Mouse (Mus musculus): ENCODE data around the gene Acaca. TPM values are rescaled to one million over a fixed set of nuclear protein-coding genes. Genes with fewer than 3 reads are reported as not detected.
A peak's percentile ranks its signal among the peaks of the same experiment; 100 is the strongest.

Acaca gene
- total RNA-seq, 2 experiments from 2014 or later: 28.9 to 38.5 TPM

DNA sequence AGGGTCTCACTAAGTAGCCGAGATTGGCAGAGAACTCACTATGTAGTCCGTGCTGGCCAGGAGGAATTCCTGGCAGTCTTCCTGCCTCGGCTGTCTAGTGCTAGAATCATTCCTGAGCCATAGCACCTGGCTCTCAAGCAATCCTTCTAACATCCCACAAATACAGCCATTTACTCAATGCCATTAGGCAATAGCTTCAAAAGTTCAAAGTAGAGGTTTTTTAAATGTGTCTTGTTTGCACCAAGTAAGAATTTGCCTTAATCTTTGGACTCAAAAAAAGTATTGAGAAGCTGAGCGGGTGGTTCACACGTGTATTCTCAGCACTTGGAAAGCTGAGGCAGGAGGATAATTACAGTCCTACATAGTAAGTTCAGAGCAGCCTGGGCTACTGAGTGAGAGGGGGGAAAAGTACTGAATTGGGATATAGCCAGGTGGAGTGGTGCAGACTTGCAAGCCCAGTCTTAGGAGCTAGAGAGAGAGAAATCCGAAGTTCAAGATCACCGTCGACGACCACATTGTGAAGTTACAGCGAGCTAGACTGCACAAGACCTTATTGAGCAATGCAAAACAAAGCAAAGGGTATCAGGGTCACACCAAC lies 15.8 kb downstream of the Acaca start:
- no peak for ATAC-seq (replicated peaks; ENCODE audit: poor library complexity, severe bottlenecking)

DNA sequence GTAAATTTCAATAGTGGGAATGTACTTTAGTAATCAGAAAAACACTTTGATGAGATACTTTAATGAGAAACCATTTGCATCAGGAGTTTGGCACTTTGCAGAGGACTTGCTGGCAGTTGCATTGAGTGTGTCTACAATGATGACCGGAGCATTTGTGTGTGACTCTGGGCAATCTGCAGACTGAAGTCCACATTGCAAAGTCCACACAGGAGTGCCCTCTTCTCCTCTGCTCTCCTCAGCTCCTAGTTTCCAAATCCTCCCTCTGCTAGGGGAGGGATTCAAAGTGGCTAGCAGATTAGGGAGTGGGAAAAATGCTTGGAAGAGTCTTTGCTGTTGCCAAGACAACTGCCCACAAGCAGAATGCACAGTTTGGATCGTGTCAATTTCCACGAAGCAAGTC lies 16.6 kb downstream of the Acaca start:
- no peak for ATAC-seq (replicated peaks; ENCODE audit: poor library complexity, severe bottlenecking)

DNA sequence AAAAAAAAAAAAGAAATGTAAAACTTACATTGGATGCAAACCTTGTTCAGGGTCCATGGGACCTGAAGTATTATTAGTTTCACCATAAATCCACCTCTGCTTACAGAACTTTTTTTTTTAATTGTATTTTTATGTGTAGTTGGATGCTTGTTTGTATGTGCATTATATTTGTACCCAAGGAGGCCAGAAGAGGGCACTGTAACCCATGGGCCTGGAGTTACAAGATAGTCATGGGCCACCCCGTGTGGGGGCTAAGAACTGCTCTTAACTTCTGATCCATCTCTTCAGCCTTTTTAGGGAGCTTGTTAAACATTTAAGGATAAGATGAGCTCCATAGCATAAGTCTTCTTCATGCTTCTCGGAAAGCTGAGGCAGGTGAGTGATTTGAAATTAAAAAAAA lies 21.4 kb downstream of the Acaca start:
- ATAC-seq (replicated peaks; ENCODE audit: poor library complexity, severe bottlenecking): no peak

DNA sequence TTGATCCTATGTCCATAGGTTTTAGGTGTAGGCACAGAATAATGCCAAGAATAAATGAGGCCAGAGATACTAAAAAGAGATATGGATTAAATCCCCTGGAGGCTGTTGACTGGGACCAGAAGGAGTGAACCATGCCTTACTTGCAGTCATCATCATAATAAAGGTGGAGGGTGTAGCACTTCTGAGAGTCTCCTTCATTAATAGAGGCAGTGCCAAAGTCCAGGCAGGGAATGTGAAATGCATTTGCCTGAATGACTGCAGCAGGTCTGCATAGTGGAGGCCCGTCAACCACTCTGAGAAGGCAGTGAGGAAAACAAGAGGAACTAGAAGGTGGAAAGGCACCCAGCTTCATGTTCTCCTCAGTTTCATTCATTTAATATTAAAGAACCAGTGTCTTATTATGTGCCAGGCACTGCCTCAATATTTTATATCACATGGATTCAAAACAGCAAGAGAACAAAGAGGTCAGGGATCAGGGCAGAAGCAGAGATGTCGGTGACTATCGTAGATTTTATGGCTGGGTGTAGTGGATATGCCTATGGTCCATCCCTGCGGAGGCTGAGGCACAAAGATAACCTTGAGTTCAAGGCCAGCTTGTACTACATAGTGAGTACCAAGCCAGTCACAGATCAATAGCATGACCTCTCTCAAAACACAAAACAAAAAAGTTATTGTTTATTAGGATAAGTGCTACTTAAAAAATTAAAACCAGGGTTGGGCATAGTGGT lies 27.2 kb downstream of the Acaca start:
- no peak for ATAC-seq (replicated peaks; ENCODE audit: poor library complexity, severe bottlenecking)

DNA sequence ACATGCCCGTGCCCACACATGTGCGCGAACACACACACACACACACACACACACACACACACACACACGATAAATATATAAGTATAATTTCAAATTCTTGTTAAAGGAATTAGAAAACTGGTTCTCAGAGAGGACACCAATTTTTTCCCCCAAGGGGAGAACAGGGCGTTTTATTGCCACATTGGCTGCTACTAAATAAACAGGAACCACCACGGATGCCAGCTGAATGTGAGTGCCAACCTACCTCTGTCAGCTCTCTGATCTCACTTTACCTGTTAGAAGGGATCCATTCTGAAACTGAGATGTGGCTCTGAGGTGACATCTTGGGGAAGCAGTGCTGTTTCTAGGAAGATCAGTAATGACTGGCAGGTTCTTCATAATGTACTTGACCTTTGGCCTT lies 34.7 kb downstream of the Acaca start:
- no peak for ATAC-seq (replicated peaks; ENCODE audit: poor library complexity, severe bottlenecking)

DNA sequence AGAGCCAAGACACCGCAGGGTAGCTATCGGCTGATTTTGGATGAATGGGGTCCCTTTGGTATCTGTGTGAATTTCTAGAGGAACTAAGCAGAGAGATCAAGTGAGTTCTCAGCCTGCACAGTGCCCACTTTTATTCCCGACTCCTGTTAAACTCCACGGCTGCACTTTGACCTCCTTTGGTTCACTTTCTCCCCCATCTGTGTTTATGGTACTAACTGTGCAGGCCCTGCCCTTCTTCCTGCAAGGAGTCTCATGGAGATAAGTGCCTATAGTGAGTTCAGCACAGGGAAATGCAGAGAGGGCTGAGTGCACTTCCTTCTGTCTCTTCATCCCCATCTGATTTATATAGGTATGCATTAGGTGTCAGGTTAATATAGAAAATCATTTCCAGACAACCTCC lies 35.1 kb downstream of the Acaca start:
- no peak for ATAC-seq (replicated peaks; ENCODE audit: poor library complexity, severe bottlenecking)

DNA sequence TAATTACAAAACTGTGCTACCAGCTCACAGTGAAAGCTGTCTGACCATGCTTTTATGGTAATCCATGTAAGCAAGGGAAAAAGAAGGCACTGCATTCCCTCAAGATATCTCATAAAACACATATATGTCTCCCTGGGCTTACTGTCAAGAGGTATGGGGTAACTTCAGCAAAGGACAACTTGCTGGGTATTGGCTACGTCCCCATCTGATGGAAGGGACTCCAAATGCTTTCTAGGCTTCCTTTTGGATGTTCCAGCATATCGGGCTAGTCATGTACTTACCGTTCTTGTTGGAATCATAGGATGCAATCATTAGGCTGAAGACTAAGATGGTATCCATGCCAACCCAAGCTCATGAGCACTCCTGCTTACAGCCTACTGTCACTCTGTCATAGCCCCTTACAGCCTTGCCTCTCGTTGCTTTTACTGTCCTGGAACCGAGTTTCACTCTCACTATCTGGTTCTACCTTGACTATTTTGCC lies 37.6 kb downstream of the Acaca start, which contains the start of gene Gm11437:
Gene Gm11437, minus strand, starts transcription at position 431 of the 481 bp plus-strand sequence.
- no peak for ATAC-seq (replicated peaks; ENCODE audit: poor library complexity, severe bottlenecking)

DNA sequence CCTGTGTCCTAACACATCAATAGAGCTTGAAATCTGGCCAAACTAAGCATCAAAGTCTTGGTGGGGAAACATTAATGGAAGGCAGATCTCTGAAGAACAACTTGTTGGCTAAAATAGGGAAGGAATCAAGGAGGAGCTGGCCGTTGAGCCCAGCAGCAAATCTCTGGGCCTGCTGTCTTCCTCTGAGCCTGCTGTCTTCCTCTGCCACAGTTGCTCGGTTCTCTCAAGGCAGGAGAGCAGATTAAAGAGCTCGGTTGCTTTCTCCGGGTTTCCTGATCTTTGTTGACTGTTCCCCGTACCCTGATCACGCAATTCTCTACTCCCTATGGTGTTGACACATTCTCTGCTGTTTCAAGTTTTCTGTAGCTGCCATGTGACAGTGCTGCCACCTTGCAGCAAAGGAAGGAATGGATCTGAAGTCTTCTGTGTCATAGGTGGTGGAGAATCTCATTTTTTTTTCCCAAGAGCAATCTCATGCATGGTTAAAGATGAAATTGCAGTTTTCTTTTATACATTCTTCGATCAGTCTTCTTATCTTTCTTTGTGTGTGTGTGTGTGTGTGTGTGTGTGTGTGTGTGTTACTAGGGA lies 39.3 kb downstream of the Acaca start:
- ATAC-seq (replicated peaks; ENCODE audit: poor library complexity, severe bottlenecking): peak; percentile 55; the same call in 1 of the 2 replicates

DNA sequence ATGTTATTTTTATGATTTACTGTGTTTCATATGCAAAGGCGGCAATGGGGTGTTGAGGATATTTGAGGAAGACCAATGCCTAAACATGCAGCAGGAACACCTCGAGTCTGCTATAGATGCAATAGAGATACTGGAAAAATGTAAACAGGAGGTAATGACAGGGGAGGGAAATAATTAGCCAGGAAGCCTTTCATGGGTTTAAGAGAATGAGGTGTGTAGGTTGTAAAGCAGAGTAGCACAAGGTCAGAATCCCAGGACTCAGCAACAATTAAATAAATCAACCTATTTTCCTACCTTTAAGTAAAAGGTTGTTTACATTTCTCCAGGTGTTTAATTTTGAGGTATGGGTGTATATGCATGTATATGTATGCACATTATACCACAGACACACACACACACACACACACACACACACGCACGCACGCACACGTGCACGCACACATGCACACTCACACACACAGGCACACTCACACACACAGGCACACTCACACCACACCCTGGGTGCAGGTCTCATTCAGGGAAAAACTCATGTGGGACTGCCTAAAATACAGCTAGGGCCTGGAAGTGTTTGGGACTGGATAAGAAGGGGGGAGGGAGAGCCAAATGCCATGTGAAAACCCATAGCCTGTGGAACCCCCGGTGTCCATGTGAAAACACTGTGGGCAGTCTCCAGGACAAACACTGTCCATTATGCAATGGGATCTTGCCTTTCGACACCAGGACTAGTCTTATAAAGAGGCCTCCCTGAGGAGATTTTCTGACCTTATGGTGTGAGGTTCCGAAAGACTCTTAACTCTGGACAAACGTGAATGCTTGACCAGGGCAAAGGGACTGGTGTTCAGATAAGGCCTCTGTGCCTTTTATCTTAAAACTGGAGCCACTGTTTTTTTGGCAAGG lies 43.3 kb downstream of the Acaca start:
- ATAC-seq (replicated peaks; ENCODE audit: poor library complexity, severe bottlenecking): no peak

DNA sequence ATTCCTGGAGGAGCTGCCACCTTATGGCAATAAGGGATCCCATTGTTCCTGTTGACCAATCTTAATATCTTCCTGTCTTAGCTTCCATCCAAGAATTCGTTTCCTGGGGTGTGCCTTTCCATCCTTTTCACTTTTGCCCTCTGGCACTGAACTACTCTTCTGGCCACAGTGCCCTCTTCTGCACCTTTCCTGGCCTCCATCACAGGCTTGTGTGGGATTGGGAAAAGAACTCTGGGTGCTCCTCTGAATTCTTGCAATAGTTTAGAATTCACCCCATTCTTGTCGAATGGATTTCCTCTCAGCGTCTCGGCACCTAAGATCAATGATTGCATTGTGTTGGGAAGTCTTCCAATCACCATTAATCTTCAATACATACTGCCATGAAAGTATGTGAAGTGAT lies 49.1 kb downstream of the Acaca start:
- no peak for ATAC-seq (replicated peaks; ENCODE audit: poor library complexity, severe bottlenecking)

DNA sequence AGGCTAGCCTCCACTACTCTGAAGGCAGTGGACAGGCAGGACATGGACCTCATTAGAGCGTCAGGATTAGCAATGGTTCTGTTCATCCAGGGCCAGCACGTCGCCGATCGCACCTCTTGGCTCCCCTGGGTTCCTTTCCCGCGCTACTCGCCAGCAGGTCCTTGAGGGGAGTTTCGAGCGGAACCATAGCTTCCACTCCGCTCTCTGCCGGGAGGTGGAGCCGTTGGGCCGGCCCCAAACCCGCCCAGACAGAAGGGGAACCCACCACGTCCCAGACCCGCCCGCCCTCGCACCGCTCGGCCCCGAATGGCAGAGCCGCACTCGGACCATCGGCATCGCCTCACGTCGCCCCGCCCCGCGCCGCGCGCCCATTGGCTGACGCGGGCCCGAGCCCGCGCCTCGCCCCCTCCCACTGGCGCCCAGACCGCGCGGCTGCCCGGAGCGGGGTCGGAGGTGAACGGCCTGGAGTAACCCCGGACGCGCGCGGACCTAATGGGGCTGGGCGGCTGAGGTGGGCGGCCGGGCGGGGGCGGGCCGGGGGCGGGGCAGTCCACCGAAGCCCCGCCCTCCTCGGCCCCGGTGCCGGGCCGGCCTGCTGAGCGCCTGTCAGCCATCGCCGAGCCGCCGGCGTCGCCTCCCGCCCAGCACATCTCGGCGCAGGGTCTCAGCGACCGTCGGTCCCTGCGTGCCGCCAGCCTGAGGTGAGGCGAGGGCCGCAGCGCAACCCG lies 49.9 kb downstream of the Acaca start:
- peak; percentile 87 for ATAC-seq (replicated peaks; ENCODE audit: poor library complexity, severe bottlenecking)

DNA sequence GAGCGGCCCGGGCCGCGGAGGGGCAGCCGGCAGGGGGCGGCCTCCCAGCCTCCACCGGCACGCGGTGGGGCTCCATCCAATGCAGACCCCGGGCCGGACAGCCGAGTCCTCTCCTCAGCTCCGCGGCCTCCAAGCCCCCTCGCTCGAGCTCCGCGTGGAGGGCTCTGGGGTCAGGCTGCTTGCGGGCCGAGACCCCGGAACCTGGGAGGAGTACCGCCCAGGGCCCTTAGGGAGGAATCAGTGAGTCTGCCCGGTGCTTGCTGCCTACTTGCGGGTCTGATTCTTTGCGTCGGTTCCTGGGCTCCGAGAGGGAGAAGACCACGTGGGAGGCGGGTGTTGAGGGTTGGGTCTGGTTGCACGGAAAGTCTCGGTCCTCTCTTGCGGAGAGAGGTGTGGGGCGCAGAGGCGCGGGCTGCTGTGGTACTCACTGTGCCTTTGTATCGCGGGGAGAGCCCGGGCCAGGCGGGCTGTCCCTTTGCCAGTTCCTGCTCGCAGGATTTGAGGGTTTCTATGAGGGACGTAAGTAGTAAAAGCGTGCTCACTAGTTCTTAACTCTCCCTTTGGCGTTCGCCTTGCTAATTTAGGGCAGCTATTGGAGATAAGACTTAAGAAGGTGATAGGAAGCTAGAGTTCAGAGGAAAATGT lies 50.6 kb downstream of the Acaca start:
- ATAC-seq (replicated peaks; ENCODE audit: poor library complexity, severe bottlenecking): peak; percentile 47

DNA sequence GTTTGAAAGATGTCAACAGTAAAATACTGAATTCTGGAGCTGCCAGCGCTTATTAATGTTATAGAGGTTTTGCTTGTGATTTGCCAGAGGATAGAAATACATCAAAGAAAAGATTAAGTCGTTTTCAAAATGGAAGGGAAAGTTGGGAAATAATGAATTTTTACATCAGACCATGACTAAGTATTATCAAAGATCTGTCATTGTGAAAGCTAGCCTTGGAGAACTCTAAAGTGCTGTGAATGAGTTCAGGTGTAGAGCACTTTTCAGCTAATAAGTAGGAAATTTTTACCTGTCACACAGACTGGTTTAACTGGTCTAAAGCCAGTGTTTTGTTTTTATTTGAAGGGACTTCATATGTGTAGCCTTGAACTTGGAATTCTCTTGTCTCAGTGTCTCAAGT lies 51.8 kb downstream of the Acaca start:
- no peak for ATAC-seq (replicated peaks; ENCODE audit: poor library complexity, severe bottlenecking)

DNA sequence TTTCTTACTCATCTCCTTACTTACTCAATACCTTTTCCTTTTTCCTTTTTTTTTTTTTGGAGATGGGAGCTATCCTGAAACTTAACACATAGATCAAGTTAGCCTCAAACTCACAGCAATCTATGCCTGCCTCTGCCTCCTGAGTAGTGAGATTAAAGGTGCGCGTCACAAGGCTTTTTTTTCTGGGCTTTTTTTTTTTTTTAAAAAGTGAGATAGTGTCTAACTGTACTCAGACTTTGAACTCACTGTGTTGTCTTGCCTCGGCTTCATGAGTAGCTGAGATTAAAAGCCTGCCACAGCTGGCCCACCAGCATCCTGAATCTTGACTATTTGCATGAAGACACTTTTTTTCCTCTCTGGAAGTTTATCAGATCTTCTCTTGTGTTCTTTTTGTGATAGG lies 59.1 kb downstream of the Acaca start:
- ATAC-seq (replicated peaks; ENCODE audit: poor library complexity, severe bottlenecking): no peak

DNA sequence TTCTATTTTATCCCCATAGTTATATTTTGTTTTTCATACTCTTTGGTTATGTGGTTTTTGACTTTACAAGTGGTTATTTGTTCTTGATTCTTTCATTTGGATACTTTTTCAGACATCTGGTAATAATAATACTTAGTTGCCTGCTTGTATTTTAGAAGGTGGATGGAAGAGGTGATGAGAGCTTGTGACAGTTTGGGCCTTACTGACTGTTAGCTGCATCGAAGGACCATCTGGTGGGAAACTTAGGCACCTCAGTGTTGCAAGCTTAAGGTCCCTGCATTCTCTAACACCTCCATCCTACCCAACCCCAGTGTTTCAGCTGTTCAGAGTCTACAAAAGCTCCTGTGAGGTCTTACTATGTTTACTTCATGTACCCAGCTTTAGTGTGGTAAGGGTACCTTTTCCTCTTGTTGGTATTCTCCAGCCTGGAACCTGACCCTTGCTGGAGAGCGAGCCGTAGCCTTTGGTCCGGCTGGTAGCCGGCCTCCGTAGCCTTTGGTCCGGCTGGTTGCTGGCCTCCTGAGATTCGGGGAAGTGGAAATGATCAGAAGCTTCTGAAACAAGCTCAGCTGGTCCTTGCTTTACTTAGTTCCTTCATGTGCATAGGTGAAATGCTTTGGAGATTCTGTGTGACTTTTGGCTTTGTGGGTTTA lies 61.2 kb downstream of the Acaca start:
- ATAC-seq (replicated peaks; ENCODE audit: poor library complexity, severe bottlenecking): no peak

DNA sequence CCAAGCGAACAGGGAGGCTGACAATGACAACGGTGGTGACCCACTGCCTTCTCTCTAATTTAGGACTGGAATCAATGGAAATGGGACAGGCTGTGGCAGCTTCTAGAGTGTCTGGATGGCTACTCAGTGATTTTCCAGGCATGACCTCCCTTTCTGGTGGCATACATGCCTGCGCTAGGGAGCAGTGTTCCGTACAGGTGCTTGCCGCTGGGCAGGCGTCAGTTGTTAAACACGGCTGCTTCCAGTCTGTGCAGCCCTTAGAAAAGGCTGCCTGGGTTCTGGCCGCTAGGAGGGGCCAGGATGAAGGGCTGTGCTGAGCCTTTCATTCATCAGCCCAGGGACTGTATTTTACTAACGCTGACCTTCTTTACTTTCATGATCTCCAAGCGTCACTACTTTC lies 63.8 kb downstream of the Acaca start:
- ATAC-seq (replicated peaks; ENCODE audit: poor library complexity, severe bottlenecking): no peak

DNA sequence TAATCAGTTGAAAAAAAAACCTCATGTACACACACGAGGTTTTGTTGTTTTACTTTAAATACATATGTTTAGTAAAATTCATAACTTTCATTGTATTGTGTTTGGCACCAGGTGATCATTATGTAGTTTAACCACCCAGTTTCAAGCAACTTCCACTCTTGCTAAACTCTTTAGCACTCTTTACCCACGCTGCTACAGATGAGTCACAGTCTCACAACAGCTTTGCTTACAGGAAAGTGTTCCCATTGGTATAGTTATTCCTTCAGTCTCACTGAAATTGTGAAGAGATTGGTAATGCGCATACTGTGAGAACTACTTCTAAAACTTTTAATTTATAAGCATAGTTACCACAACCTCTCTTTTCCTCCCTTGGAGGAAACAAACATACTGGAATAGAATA lies 65.3 kb downstream of the Acaca start:
- no peak for ATAC-seq (replicated peaks; ENCODE audit: poor library complexity, severe bottlenecking)

DNA sequence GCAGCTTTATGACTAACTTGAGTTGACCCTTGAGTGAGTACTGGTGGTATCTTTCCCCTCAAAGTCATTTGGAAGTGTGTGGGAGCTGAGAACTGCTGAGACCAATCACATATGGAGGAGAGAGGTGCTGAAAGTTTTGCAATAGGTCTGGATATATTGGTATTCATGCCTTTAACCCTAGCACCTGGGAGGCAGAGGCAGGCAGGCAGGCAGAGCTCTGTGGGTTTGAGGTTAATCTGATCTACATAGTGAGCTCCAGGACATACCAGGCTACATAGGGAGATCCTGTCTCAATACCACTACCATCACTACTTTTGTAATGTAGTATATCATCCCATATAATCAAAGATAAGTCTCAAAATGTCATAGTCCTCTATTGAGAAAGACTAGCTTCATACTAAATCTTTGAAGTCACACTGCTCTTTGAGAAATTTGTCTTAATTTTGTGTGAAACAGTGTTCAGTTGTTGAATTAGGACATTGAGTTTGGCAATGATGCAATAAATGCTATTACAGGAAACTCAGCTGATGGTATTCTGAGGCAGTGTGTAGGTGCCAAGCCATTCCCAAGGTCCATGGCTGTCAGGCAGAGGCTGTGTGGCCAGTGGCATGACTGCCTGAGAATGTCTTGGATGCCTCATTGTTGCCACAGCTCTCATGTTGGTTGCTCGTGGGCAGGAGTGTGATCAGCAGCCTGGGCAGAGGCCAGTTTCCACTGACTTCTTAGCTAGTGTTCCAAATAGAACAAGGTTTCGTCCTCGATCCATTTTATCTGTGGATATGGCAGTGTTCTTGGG lies 68.3 kb downstream of the Acaca start:
- peak; percentile 50; the same call in 1 of the 2 replicates for ATAC-seq (replicated peaks; ENCODE audit: poor library complexity, severe bottlenecking)
